Mouse (Mus musculus) cerebellum, postnatal 4 days (tissue): Measurements from ENCODE around the gene Cers5.
"Not testable (repeated sequence)": the region's sequence is repeated elsewhere in the genome, so short reads cannot be mapped to it uniquely, and the experiment has no call there.

Source experiments
- DNase-seq, 2 experiments: peaks; one replicate each; pipeline ENCODE4 v3.0.0; 2022; ENCODE audit warnings: low spot score in 2 of 2, mixed read lengths in 1 of 2

The Cers5 gene

DNA sequence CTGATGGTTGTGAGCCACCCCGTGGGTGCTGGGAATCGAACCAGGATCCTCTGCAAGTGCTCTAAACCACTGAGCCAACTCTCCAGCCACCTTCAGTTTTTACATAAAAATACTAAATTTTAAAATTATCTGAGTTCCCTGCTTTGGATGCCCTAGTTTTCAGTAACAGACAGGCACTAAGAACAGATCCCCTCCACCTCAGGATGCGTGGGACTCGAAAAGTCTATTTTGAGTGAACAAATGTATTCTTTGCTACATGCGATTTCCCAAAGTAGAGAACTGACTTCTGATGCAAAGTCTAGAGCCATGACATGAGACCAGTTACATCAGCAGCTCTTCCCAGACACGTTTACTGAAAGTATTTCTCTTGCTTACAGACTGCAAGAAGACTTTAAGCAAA is 17.8 kb upstream of the Cers5 start:
- no peak for DNase-seq

DNA sequence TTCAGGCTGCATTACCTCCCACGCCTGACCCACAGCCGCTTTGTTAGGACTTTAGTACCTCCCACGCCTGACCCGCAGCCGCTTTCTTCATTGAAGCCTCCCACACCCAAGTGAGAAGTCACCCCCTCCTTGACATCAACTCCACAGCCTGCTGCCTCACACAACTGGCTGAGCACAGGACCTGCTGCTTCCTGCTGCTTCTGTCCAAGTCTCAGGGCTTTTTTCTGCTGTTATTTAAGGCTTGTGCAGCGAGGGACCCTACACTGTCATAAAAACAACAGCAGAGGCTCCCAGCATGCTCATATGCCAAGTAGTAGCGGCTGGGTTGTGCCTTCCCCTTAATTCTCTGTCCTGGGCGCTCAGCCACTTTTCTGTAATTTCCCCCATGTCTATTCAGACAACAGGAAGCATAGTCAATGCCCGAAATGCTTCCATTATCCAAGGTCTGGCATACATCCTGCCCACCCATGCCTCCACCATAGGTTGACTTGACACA is 15.0 kb upstream of the Cers5 start:
- no peak for DNase-seq

DNA sequence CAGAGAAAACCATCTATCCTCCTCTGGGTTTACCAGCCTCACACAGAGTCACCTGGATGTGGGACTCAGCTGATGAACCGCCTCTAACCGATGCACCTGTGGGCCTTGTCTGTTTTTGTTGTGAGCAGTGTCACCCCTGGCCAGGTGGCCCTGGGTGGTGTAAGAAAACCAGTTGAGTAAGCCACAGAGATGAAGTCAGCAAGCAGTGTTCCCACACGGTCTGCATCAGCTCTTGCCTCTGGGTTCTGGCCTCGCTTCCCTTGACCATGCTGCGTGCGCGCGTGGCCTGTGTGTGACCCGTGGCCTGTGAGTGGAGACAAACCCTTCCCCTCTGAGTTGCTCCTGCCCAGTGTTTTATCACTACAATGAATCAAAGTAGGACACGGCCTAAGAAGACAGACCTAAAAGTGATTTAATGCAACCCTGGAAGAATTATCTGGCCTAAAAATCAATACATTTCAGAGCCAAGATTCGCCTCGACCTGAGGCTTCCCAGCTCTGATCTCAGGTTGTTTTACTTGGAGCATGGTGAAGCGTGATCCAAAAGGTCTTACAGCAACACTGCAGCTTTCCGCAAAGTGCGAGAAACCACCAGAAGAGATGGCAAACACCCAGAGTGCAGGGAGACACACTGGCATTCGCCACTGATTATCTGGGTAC is 6.1 kb upstream of the Cers5 start:
- no peak for DNase-seq

DNA sequence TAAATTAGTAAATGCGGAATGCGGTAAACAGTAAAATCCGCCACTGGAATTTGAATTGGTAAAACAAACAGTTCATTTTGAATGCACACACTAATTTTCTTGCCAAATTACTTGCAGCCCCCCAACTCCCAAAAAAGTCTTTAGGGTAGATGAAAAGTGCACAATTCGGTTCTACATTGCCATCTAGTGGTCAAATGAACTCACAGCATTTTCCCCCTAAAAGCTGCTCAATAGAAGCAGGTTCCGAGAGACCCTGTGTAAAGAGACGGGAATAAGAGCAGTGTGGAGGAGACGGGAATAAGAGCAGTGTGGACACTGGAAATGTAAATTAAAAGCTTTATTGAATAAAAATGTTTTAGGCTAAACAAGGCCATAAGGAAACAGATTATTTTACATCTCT is 5.5 kb upstream of the Cers5 start:
- peak in 1 of 2 experiments; percentile 23 for DNase-seq

DNA sequence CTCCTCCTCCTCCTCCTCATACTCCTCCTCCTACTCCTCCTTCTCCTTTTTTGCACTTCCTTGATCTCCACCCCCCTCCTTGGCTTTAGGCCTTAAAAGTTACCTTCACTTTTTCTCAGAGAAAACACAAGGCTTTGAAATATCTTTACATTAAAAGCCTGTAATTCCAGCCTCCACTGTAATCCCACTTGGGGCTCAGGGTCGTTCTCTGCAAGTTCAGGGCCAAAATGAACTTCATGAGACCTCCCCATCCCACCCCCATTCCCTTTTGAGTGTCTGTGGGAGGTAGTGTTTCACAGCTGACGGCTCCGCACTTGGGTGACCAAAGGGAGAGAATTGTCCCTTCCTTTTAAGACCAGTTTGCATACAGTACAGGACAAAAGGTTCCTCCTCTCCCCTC is 240 bp upstream of the Cers5 start:
- no peak for DNase-seq

DNA sequence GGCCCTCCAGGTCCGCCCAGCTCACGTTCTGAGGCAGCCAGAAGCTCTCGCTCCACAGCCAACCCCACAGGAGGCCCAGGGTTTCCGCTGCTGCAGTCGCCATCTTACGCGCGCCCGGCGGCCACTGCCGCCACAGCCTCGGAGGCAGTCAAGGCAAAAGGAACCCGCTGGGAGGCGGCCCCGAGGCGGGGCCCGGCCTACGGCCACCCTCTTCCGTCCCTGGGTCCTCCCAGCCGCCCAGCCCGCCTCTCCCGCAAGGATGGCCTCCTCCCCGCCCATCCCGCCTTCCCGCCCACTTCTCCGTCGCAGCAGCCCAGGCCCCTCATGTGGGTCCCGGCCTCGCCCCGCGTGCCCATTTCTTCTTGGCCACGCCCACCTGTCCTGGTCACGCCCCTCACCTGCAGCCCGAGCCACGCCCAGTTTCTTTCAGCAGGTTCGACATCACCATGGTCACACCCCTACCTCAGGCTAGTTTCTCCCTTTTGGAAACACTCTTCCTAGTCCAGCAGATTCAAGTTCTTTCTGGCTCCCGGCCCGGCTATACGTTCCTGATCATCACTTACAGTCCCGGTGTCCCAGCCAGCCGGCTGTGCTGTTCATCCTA is 306 bp downstream of the Cers5 start:
- peak; percentile 60 to 77 for DNase-seq

DNA sequence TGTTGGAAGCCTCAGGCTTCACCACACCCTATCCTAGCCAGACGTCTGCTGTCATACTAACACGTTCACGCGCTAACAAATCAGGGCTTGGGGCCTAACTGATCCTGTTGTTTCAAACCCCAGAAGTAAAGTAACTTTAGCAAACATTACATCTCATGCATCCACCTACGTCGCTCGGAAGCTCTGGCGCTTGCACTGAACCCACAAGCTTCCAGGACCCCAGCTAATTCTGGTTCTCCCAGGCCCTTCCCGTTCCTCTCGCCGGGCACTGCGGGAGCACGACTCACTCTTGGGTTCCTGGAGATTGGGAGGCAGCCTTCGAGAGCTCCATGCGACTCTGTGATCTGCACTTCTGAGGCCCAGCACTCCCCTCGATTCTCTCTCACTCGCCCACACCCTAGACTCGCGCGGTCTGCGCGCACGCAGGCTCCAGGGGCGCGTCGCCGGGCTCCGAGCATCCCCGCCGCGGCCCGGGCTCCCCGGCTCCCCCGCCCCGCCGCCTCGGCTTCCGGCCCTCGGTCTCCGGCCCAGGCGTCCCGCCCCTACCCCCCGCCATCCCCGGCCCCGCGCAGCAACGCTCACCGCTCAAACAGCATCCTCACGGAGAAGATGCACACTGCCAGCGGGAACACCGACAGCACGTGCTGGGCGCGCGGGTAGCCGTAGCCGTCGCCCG is 946 bp downstream of the Cers5 start:
- DNase-seq: peak in 1 of 2 experiments; percentile 45

DNA sequence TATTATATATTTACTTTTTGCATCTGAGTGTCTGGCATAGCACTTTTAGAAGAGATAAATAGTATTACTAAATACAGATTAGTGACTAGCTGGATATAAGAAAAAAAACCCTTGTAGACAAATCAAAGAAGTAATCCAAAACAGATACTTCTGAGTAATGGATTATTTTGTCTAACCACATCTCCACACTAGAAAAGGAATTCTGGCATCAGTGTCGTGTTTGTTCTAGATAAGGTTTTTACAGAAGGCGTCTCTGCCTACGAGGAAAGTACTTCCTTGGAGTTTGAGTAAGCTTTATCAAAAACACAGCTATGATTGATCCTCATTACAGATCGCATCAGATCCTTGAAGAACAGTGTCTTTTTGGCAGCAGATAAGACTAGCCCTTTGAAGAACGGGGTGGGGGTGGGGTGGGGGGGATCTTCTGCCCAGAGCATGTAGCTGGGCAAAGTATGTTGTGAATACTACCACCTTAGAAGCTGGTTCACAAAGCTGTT is 1.6 kb downstream of the Cers5 start:
- no peak for DNase-seq

DNA sequence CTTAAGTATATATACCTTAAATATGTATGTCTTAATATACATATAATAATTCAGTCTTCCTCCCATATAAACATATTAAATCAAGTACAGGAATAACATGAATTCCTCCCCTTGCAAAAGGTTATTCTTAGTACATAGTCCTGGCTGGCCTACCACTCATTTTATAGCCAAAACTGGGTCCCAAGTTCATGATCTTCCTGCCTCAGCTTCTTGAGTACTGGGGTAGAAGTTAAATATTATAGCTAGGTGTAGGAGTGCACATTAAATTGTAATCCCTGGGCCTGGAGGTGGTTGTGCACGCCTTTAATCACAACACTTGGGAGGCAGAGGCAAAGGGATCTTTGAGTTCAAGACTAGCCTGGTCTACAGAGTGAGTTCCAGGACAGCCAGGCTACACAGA is 3.9 kb downstream of the Cers5 start:
- DNase-seq: no peak

DNA sequence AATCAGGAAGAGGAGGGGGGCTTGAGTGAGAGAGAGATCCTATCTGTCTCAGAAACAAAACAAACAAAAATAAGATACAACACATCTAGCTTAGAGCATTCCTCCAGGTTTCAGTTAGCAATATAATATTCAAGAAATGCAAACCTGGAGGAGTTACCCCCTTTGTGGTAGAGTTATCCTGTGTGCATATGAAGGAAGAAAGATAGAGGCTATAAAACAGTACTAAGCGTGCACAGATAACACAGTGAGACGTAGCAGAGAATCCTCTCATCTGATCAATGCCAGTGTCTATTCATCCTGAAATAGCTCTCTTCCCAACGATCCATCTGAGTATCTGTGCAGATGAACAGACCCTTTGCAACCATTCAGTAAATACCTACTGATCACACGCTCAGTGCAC is 5.2 kb downstream of the Cers5 start:
- no peak for DNase-seq

DNA sequence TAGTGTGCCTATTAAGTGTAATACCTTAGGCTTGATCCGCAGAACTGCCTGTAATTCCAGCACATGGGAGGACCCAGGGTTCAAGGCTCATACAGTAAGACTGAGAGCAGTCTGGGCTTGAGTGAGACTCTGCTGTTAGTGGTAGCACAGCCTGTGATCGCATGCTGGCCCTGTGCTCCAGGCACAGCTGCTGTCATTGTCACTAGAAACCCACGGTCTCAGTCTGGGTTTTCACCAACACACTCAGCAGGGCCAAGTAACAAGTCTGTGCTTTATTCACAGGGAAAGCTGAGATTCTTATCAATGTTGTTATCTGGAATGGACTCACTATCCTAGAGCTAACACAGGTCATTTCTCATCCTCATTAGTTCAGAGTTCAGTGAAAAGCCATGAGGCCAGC is 18.5 kb downstream of the Cers5 start:
- no peak for DNase-seq

DNA sequence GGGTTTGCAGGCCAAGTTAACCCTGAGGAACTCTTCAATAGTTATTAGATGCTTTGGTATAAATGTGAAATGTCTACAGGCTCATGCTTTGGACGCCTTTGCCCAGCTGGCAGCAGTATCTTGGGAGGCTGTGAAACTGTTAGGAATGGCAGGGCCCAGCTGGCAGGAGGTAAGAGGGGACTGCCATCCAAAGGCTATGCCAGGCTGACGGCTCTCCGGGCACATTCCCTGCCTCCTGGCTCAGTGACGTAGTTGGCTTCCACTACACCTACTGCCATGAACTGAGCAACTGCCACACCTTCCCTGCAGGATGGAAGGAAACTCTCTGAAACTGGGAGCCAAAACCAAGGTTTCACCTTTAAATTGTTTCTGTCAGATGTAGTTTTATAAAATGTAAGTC is 32.5 kb downstream of the Cers5 start:
- no peak for DNase-seq

DNA sequence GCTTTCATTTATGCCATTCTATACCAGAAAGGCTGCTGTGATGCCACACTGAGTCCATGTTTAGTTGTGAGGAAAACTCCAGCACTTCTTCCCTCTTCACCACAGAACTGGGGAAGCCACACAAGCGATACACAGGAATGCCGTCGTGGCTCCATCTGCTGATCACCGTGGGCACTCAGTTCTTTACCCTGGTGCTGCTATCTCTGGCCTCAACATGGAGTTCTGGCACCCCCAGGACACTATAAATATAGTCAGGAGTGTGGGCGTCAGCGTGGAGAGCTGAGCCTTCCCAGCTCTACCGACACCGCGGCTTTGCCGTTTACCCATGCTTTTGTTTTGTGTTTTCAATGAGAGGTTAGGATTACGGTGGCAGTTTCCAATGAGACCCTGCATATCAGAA is 36.0 kb downstream of the Cers5 start:
- DNase-seq: no peak

DNA sequence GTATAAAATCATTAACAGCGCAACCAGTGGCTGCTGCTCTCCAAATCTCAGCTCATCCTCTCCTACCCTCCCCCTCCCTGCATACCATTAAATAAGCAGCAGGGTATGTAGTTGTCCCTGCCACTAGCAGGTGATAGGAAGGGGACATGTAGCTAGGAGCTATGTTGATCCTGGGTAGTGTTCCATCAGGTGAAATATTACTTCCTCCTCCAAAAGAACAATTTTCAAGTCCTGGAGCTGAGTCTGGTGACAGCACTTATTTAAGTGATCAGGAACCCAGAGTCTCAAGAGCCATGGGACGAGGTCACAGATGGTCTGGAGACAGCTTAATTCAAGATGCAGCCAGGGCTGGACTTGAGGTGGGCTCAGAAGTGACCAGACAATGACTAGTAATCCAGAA is 37.1 kb downstream of the Cers5 start:
- peak; percentile 100 for DNase-seq

DNA sequence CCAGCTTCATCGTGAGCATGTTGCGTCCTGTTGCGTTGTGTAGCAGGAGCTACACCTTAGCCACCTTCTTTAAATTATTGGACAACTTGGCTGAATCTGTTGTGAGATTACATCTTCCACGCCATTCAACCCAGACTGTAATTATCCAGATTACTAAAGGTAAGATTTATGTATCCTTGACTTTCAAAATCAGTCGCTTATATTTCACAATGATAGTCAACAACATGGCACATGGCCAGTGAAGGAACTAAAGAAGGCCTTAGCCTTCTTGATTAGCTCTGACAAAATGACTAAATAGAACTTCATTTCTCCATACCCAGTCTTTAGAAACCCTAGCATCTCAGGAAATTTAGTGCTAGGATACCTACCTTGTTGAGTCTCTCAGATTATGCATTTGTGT is 39.5 kb downstream of the Cers5 start:
- no peak for DNase-seq

DNA sequence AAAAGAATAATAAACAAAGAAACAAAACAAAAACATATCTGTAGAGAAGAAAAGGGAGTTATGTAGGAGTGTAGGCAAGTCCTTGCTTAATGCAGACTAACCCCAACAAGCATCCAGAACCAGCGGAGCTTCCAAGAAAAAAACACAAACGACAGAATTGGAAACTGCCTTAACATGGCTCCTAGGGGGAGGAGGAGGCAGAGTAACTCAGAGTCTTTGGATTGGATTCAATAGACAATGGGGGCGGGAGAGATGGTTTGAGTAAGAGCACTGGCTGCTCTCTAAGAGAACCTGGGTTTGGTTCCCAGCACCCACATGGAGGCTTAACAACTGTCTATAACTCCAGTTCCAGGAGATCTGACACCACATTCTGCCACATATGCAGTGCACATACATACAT is 41.0 kb downstream of the Cers5 start:
- DNase-seq: no peak

DNA sequence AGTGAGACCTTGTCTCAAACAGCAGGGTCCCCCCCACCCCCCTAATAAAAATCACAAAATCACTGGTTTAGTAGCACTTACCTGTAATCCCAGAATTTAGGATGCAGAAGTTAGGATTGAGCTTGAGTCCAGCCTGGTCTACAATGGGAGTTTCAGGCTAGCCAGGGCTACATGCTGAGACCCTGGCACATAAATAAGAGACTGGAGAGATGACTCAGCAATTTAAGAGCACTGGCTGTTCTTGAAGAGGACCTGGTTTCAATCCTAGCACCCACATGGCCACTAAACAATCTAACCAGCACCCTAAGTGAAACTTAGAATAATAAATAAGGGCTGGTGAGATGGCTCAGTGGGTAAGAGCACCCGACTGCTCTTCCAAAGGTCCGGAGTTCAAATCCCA is 41.5 kb downstream of the Cers5 start:
- no peak for DNase-seq

DNA sequence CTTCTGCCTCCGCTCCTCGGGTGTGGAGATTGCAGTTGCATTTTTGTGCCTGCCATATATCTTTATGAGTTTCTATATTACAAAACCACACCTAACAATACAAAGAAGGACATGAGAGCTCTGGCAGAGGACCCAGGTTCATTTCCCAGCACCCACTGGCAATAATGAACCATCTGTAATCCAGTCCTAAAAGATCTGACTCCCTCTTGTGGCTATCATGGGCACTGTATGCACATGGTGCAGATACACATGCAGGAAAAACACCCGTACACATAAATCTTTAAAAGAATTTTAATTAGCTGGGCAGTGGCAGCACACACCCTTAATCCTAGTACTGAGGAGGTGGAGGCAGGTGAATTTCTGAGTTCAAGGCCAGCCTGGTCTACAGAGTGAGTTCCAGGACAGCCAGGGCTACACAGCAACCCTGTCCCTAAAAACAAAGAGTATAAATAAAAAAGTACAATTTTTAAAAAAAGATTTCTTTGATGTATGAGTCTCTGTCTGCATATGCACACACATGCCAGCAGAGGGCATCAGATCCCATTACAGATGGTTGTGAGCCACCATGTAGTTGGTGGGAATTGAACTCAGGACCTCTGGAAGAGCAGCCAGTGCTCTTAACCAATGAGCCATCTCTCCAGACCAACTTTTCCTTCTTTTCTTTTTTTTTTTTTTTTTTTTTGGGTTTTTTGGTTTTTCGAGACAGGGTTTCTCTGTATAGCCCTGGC is 43.5 kb downstream of the Cers5 start:
- no peak for DNase-seq

DNA sequence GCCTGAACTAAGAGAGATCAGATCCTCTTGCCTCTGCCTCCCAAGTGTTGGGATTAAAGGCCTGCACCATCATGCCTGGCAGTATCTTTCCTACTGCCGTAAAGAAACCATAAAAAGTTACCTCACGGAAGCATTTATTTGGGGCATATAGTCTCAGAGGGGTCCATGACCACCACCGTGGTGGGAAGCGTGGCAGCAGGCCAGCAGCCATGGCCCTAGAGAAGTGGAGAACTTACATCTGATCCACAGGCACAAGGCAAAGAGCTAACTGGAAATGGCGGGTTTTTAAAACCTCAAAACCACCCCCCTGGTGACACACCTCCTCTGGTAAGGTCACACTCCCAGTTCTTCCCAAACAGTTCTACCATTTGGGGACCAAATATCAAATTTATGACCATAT is 44.5 kb downstream of the Cers5 start:
- no peak for DNase-seq

DNA sequence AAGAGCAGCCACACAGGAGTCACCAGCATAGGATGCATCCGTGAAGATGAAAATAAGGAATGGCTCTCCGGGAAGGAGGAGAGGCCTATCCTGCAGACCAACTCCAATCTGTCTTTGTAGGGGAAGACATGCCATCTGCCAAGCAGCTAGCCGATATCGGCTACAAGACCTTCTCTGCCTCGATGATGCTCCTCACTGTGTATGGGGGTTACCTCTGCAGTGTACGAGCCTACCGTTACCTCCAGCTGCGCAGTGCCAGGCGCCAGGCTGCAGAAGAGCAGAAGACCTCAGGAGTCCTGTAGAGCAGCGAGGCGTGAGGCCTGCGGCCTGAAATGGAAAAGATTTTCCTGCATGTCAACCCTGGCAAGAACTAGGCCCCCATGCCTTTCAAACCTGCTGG is 45.2 kb downstream of the Cers5 start:
- no peak for DNase-seq

DNA sequence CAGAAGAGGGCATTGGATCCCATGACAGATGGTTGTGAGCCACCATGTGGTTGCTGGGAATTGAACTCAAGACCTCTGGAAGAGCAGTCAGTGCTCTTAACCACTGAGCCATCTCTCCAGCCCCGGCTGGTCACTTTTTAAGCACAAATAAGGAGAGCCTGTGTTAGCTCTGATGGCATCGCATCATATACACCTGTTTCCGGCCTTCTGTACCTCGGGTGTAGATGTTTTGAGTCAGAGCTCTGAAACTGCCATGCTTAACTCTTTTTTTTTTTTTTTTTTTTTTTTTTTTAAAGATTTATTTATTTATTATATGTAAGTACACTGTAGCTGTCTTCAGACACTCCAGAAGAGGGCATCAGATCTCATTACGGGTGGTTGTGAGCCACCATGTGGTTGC is 45.6 kb downstream of the Cers5 start:
- not testable (repeated sequence) for DNase-seq

DNA sequence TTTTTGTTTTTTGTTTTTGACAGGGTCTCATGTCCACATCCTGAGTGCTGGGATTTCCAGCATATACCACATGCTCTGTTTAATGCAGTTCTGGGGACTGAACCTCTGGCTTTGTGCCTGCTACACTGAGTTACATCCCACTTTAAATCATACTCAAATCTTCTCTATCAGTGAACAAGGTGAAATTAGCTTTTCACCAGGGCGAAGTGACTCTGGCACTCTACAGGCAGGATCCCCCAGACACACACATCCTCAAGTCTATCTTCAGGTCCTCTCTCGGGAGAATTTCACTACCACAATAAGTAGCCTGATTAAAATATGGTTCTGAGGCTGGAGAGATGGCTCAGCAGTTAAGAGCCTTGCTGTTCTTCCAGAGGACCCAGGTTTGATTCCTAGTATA is 46.1 kb downstream of the Cers5 start:
- no peak for DNase-seq
